Mouse (Mus musculus): ENCODE measurements around the gene Gstm1.

GRCm38 (mm10) chr3:107983771-107984170, 34.0 kb downstream of the Gstm1 start:
- no peak for TF ChIP-seq POLR2A (IDR thresholded peaks at IDR 0.05; ENCODE audit: borderline replicate concordance, control insufficient read depth, low read depth, low read length)
- TF ChIP-seq CTCF (IDR thresholded peaks at IDR 0.05; ENCODE audit: control insufficient read depth, insufficient read depth, low read length), result no peak

Data from bone marrow, adult 2 months (tissue).